Comparison of ENCODE assay signal across 9 mouse cellular contexts in the genomic region with DNA sequence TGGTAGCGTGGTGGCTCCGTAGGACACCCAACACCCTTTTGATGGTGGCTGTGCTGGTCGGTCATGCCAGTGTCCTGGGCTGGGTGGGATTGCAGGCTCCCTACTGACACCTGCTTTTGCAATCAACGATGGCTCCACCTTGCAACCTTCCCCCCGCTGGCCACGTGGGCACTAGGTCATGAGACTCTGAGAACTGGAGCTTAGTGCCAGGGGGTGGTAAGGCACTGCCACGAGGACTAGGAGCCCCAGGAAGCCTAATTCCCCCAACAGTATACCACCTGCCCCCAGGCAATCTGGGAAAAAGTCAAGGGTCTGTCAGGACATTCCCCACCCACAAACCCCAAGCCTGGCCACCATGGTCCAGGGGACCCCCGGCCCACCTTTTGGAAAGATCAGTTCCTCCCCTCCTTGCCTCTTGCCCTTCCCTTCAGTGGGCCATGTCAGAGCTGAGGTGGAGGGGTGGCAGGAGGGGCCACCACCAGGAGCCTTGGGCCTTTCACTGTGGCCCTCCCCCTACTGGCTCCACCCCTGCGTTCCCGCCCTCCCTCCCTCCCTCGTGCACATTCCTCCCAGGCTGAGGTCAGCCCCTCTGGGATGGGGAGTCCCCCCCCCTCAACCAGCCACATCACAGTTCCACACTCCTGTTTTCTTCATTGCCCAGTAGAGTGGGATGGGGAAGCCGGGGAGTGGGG. TPM values are rescaled to one million over a fixed set of nuclear protein-coding genes. Genes with fewer than 3 reads are reported as not detected.
A peak's percentile ranks its signal among the peaks of the same experiment; 100 is the strongest.
DNase-seq lines count a peak whose midpoint lies in the region; ATAC-seq lines count a peak whose summit lies in the region.
"Had no signal": no experiment of that assay in that cellular context is flagged by ENCODE, and none has a peak within 500 bp of the region (broad histone marks: within the 10 kb centered on the region; RNA-seq: fewer than 3 reads in every experiment).

Gene Sema3b (minus strand): TSS at position 489 of the 692 bp plus-strand sequence.

- intact Hi-C loops in heart, postnatal 25 days (cut with DNase I): no loop called here

- DNase-seq in embryonic facial prominence, embryonic 11.5 days (ENCODE audit: low spot score): no peak
- DNase-seq in heart, postnatal 25 days (ENCODE audit: low spot score): no peak
- DNase-seq in thymus, postnatal 0 days (ENCODE audit: low spot score): no peak
- DNase-seq in left cerebral cortex, adult 18-20 months (ENCODE audit: low spot score in 2 of 2): no peak

- H3K4me3 ChIP-seq in forebrain, embryonic 12.5 days (replicated peaks): no peak within 1 kb of the TSS
- no peak within 1 kb of the TSS for H3K4me3 ChIP-seq in forebrain, embryonic 15.5 days
- H3K4me3 ChIP-seq in embryonic facial prominence, embryonic 11.5 days (ENCODE audit: low read depth, low read length): no peak within 1 kb of the TSS
- no peak within 1 kb of the TSS for H3K4me3 ChIP-seq in limb, embryonic 12.5 days (replicated peaks)

- H3K4me1 ChIP-seq in forebrain, embryonic 12.5 days: peaks cover 71% of the 10 kb centered on the region
- H3K4me1 ChIP-seq in forebrain, embryonic 15.5 days: peaks cover 29% of the 10 kb centered on the region
- peaks cover 16% of the 10 kb centered on the region for H3K4me1 ChIP-seq in embryonic facial prominence, embryonic 11.5 days (ENCODE audit: control insufficient read depth, insufficient read depth, low read length)
- peaks cover 91% of the 10 kb centered on the region for H3K4me1 ChIP-seq in limb, embryonic 12.5 days (replicated peaks)

- H3K36me3 ChIP-seq in forebrain, embryonic 12.5 days (replicated peaks): peaks cover 3% of the 10 kb centered on the region; the same call in 1 of the 2 replicates
- 0 out of 2 replicates have a peak, but pooled peaks cover 2% of the 10 kb centered on the region for H3K36me3 ChIP-seq in forebrain, embryonic 15.5 days
- no peaks in the 10 kb centered on the region for H3K36me3 ChIP-seq in embryonic facial prominence, embryonic 11.5 days (replicated peaks; ENCODE audit: control insufficient read depth, insufficient read depth, low read depth, low read length)
- H3K36me3 ChIP-seq in limb, embryonic 12.5 days: peaks cover 6% of the 10 kb centered on the region

- no peaks in the 10 kb centered on the region for H3K9me3 ChIP-seq in forebrain, embryonic 12.5 days
- no peaks in the 10 kb centered on the region for H3K9me3 ChIP-seq in forebrain, embryonic 15.5 days
- no peaks in the 10 kb centered on the region for H3K9me3 ChIP-seq in embryonic facial prominence, embryonic 11.5 days (replicated peaks; ENCODE audit: control insufficient read depth, low read length)
- H3K9me3 ChIP-seq in limb, embryonic 12.5 days: no peaks in the 10 kb centered on the region

- no peaks in the 10 kb centered on the region; the same call in 1 of the 2 replicates for H3K27me3 ChIP-seq in forebrain, embryonic 12.5 days
- no peaks in the 10 kb centered on the region for H3K27me3 ChIP-seq in forebrain, embryonic 15.5 days
- no peaks in the 10 kb centered on the region for H3K27me3 ChIP-seq in embryonic facial prominence, embryonic 11.5 days (ENCODE audit: control insufficient read depth, insufficient read depth, low read length)
- H3K27me3 ChIP-seq in limb, embryonic 12.5 days: no peaks in the 10 kb centered on the region

- WGBS in forebrain, embryonic 12.5 days: 44% methylated on average over 11 of the region's 12 CpGs
- 36% methylated on average over 12 of the region's 12 CpGs for WGBS in forebrain, embryonic 15.5 days
- WGBS in embryonic facial prominence, embryonic 11.5 days: 40% methylated on average over 12 of the region's 12 CpGs
- 36% methylated on average over 12 of the region's 12 CpGs for WGBS in limb, embryonic 12.5 days

- no peak for ATAC-seq in forebrain, embryonic 12.5 days (ENCODE audit: low FRiP score)
- ATAC-seq in forebrain, embryonic 15.5 days (replicated peaks): no peak
- ATAC-seq in embryonic facial prominence, embryonic 11.5 days (replicated peaks; ENCODE audit: insufficient number of reproducible peaks, low FRiP score, low TSS enrichment, low read depth): no peak
- peak; percentile 6; the same call in 1 of the 2 replicates for ATAC-seq in limb, embryonic 12.5 days (ENCODE audit: insufficient number of reproducible peaks, insufficient read depth, low FRiP score, low TSS enrichment, low read depth)
- ATAC-seq in monocyte, adult 5-6 weeks (replicated peaks; ENCODE audit: insufficient number of reproducible peaks, low FRiP score, low TSS enrichment, poor library complexity, severe bottlenecking): no peak

- peak within 1 kb of the TSS; percentile 22; the same call in 1 of the 2 replicates for H3K4me2 ChIP-seq in forebrain, embryonic 12.5 days
- H3K4me2 ChIP-seq in forebrain, embryonic 15.5 days (replicated peaks): no peak within 1 kb of the TSS
- H3K4me2 ChIP-seq in embryonic facial prominence, embryonic 11.5 days (ENCODE audit: low read depth, low read length): no peak within 1 kb of the TSS
- peak within 1 kb of the TSS; percentile 56 for H3K4me2 ChIP-seq in limb, embryonic 12.5 days

- H3K27ac ChIP-seq in forebrain, embryonic 12.5 days: peak within 1 kb of the TSS; percentile 46; the same call in 1 of the 2 replicates
- H3K27ac ChIP-seq in forebrain, embryonic 15.5 days (replicated peaks): no peak within 1 kb of the TSS
- no peak within 1 kb of the TSS for H3K27ac ChIP-seq in embryonic facial prominence, embryonic 11.5 days (replicated peaks; ENCODE audit: low read depth, low read length)
- H3K27ac ChIP-seq in limb, embryonic 12.5 days: peak within 1 kb of the TSS; percentile 74

- H3K9ac ChIP-seq in forebrain, embryonic 12.5 days: peak within 1 kb of the TSS; percentile 33; the same call in 1 of the 2 replicates
- H3K9ac ChIP-seq in forebrain, embryonic 15.5 days (replicated peaks): no peak within 1 kb of the TSS
- peak within 1 kb of the TSS; percentile 10; the same call in 1 of the 2 replicates for H3K9ac ChIP-seq in embryonic facial prominence, embryonic 11.5 days (replicated peaks; ENCODE audit: low read length)
- 0 out of 2 replicates have a peak within 1 kb of the TSS, but pooled peaks have one; percentile 18 for H3K9ac ChIP-seq in limb, embryonic 12.5 days (replicated peaks)

RNA-seq across cellular contexts. Expression of gene Sema3b, which starts in this region (rescaled TPM):
- polyA plus RNA-seq in forebrain, embryonic 12.5 days (2016; fragmentation: Nextera tagmentation; extraction: Ambion mirVana): 1.7 and 2.6 TPM in 2 replicates
- 1.7 and 2.8 TPM in 2 replicates for polyA plus RNA-seq in forebrain, embryonic 15.5 days (2015; fragmentation: Nextera tagmentation; extraction: Ambion mirVana)
- polyA plus RNA-seq in embryonic facial prominence, embryonic 11.5 days (2014; fragmentation: Nextera tagmentation; extraction: Ambion mirVana): 1.1 and 1.3 TPM in 2 replicates
- total RNA-seq in heart, postnatal 25 days (2021): 10 to 100 TPM; 15.0 to 17.8 TPM
- polyA plus RNA-seq in limb, embryonic 12.5 days (2016; fragmentation: Nextera tagmentation; extraction: Ambion mirVana): 8.1 and 9.1 TPM in 2 replicates
- 1.4 and 1.8 TPM in 2 replicates for polyA plus RNA-seq in thymus, postnatal 0 days (2015; fragmentation: Nextera tagmentation; extraction: Ambion mirVana)
- 0.10 TPM in 1 of 3 replicates, not detected in the others for total RNA-seq in monocyte, adult 5-6 weeks (2017)
- total RNA-seq in left cerebral cortex, adult 18-20 months (2021): 1 to 10 TPM; 3.5 to 4.5 TPM
- total RNA-seq: megakaryocyte progenitor cell, adult 5-6 weeks had no signal

Comparison
In these comparisons a context has a peak if more than half of its experiments do, and no peak if none do; other contexts are left out.
1. H3K27ac ChIP-seq: peak in forebrain, embryonic 12.5 days (single experiment) and limb, embryonic 12.5 days (single experiment); none in forebrain, embryonic 15.5 days (single experiment) and embryonic facial prominence, embryonic 11.5 days (single experiment).
2. H3K4me2 ChIP-seq: peak in forebrain, embryonic 12.5 days (single experiment) and limb, embryonic 12.5 days (single experiment); none in forebrain, embryonic 15.5 days (single experiment) and embryonic facial prominence, embryonic 11.5 days (single experiment).